Mouse (Mus musculus) c-Kit-positive CD71-positive TER-119-negative erythroid progenitor cells, embryonic 14.5 days (primary cell): Measurements from ENCODE around the gene Pde10a.

Experiments used
- DNase-seq: peaks from one replicate; pipeline ENCODE4 v3.0.0-alpha.2; 2013; ENCODE audit warnings: low read depth

The Pde10a gene

GRCm38 (mm10) chr17:8972152-8972854 lies 447.1 kb downstream of the Pde10a start:
- no peak for DNase-seq

DNA sequence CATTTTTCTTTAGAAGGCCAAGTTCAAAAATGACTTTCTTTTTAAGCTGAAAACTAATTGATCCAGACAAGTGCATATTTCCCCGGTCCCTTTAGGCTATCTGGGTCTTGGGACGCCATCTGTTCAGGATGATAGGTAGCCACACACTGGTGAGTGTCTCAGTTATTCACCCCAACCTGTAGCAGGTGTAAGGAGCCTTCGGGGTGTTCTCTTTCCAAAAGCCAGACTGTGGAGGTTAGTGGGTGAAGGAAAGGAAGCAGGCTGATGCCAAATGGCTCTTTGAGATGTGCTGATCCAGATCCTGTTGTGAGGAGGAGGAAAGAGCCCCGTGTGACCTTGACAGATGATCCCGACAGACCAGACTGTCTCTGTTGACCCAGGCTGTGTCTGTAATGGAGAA lies 448.2 kb downstream of the Pde10a start:
- no peak for DNase-seq

GRCm38 (mm10) chr17:8974423-8974822 lies 449.3 kb downstream of the Pde10a start:
- no peak for DNase-seq

- DNase-seq = no peak
These were observed 449.7 kb downstream of the Pde10a start for GRCm38 (mm10) chr17:8974823-8975397.

DNA sequence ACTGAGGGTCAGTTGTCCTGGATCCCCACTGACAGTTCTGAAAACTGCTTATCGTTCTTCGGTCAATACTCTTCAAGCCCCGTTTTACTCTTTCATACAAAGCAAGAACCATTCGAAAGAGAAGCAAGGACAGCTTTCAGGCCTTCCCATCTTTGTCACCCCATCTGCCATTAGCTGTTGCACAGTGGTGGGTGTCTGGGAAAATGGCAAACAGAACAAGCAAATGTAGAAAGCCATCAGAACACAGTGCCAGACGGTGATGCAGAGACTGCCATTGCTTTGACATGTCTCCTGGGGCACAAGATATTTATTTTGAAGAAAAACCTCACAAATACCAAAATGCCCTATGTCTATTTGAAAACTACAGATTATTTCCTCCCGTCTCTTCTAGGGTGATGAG lies 451.6 kb downstream of the Pde10a start:
- DNase-seq = no peak

DNA sequence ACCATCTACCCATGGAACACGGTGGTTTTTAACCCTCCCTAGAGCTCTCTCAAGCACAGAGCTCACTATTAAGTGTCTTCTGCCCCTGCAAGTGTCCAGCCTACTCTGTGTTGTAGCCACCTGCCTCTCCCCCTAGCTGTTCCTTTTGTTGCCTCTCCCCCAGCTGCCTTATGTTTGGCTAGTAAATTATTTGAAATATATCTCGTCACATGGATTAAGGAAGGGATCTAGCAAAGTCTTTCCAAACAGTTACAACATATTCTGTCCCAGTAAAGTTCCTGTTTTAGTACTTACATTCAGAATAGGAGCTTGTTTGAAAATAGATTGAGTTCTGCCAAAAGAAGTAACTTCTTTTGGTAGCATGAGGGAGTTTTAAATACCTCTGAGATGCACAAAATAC lies 452.1 kb downstream of the Pde10a start:
- no peak for DNase-seq

GRCm38 (mm10) chr17:8983576-8983975 lies 458.4 kb downstream of the Pde10a start:
- no peak for DNase-seq

GRCm38 (mm10) chr17:8985714-8986113 lies 460.5 kb downstream of the Pde10a start:
- DNase-seq = no peak

- no peak for DNase-seq
These were observed 461.4 kb downstream of the Pde10a start for GRCm38 (mm10) chr17:8986551-8986950.

DNA sequence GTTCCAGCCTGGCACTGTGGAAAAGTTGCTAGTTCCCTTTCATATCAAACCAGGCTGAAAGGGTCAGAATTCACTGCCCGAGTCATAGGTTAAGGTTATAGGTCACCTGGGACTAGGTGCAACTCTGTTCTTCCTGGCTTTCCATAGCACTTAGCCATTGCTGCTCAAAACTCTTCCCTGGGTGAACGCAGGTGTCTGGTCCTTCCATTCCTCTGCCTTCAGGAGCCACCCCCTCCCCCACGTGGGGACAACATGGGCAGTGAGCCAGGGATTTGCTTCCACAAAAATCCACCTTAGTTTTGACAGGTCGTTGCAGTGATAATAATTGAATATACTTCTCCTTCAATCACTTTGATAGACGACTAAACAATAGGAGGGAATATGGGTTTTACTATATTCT lies 462.2 kb downstream of the Pde10a start:
- no peak for DNase-seq

DNA sequence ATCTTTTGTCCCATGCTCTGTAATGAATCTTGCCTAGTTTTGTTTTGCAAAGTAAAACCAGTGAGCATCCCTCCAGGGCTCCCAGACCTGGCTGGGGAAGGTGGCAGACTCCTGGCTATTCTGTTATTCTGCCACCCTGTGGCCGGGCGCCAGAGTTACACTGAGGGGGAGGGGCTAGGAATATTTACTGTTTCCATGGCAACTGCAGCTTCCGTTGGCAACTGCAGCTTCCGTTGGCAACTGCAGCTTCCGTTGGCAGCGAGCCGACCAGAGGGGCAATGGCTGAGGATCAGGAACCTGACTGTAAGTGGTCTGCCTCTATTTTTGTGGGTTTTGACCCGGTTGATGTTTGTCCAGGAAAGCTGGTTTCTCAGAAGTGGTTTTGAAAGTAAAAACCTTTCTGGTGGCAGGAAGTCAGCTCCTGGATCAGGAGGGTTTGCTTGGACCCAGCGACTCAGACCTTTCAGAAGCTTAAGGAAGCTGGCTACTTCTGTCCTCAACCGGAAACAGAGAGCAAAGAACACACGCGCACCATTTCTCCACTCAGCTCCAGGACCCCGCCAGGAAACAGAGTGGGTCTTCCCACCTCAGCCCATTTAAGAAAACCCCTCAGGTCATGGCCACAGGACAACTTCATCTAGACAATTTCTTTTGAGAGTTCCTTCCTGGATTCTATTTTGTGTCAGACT lies 463.1 kb downstream of the Pde10a start, which contains the start of gene 1700010I14Rik:
Gene 1700010I14Rik (plus strand): TSS at position 215 of the 689 bp plus-strand sequence.
- DNase-seq = peak; percentile 64

- no peak for DNase-seq
These were observed 466.0 kb downstream of the Pde10a start for GRCm38 (mm10) chr17:8991160-8991559.

DNA sequence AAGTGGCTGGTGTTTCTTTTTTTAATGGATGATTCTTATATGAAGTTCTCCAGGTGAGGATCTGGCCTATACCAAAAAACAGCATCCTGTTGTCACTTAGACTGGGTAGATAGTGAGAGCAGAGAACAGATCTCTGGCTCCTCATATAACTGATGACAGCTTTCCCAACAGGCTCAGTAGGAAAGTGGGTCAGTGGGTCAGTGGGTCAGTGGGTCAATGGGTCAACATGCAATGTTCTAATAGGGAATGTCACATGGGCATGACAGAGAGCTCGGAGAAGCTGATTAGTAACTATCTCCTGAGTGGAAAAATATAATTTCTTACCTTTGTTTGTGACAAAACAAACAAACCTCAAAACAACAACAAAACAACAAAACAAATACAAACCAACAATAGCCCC lies 470.2 kb downstream of the Pde10a start:
- no peak for DNase-seq

- DNase-seq = no peak
These were observed 477.3 kb downstream of the Pde10a start for GRCm38 (mm10) chr17:9002438-9002837.

GRCm38 (mm10) chr17:9004516-9004915 lies 479.3 kb downstream of the Pde10a start:
- DNase-seq = no peak

- DNase-seq = no peak
These were observed 498.2 kb downstream of the Pde10a start for GRCm38 (mm10) chr17:9023198-9023942.

- no peak for DNase-seq
These were observed 505.0 kb downstream of the Pde10a start for GRCm38 (mm10) chr17:9030181-9030580.

DNA sequence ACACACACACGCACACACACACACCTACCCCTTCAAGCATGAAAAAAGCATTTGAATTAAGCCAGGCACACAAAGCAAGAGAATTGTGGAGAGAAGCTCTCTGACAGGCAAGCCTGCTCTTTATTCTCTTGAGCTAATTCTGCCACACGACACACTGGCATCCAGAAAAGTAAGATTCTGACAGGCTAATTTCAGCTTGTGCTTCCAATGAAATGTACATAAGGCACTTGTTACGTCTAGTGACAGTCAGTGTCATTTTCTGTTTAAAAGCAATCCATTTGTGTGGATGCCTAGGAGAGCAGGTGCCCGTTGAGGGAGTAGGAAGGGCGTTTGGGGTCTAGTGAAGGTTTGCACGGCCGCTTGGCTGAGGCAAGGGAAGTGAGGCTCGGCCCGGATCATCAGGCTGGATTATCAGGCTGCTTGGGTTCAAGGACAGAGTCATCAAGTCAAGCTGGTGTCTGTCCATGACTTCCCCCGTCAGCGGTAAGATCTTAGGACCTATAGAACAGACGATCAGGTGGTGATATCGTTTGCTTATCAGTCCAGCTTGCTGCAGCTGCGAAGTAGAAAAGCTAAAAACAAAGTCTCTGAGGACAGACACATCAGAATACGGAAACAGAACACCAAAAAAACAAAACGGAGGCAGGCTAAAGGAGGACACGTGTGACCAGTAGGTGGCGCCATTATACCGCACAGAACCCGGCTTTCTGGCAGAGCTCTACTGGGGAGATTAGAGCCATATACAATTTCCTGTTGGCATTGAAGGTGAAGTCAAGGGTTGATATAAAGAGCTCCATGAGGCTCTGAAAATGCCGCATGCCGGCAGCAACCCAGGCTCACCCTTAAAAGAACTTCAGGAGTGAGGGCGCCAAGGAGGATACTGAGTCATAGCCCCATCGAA lies 506.3 kb downstream of the Pde10a start:
- peak; percentile 36 for DNase-seq

DNA sequence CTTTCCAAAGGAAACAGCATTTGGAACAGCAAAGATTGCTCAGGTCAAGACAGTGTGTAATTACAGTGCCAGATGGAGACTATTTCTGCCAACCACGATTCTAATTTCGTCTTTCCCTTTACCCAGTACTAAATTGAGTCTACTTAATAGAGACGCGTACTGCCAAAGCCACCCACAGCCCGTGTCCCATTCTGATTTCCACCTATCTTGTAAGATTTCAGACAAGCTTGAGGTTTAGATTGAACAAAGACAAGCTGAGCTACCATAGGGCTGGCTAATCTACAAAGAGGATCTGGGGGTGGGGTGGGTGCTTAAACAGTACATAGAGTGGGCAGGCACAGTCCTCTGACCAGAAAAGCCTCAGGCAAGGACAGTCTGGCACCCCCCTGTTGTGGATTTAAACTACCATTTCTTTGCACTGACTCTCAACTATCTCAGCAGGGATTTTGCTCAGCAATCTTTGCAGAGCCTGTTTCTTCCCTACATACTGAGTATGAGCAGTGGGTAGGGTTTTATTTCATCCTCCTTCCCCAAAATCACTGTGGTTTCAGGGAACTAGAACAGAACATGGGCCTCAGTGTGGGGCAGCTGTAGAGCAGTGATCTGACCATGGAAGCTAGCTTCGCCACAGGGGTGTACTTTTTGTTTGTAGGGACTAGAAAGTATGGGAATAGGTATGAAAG lies 507.3 kb downstream of the Pde10a start:
- DNase-seq = no peak

GRCm38 (mm10) chr17:9033511-9033910 lies 508.3 kb downstream of the Pde10a start:
- DNase-seq = no peak
